Mouse (Mus musculus) megakaryocyte, embryonic 14.5 days (primary cell): ENCODE data around the gene Chd1l. TPM values are rescaled to one million over a fixed set of nuclear protein-coding genes. Genes with fewer than 3 reads are reported as not detected.

Experiments
- H3K27me3 ChIP-seq: replicated peaks from 2 replicates; pipeline ENCODE3; 2012; ENCODE audit warnings: inconsistent platforms
- H3K36me3 ChIP-seq: replicated peaks from 2 replicates; pipeline ENCODE3; 2012; ENCODE audit warnings: low read length, inconsistent platforms, mixed read lengths
- H3K4me1 ChIP-seq: 2 replicates; pipeline ENCODE4 v1.6.1; 2012; ENCODE audit warnings: inconsistent platforms
- H3K4me3 ChIP-seq: replicated peaks from 2 replicates; pipeline ENCODE3; 2012; ENCODE audit warnings: moderate library complexity, mild to moderate bottlenecking, inconsistent platforms
- H3K9me3 ChIP-seq: 2 replicates; pipeline ENCODE4 v1.6.1; 2012; ENCODE audit warnings: inconsistent platforms
- FLI1 ChIP-seq: IDR thresholded peaks from 2 replicates; pipeline ENCODE4 v1.6.1; 2012; ENCODE audit warnings: low read length, inconsistent platforms, mixed read lengths
- GATA1 ChIP-seq: IDR thresholded peaks from 3 replicates; pipeline ENCODE4 v1.6.1; 2012; ENCODE audit warnings: mixed read lengths, low read length, inconsistent platforms, borderline replicate concordance
- polyA plus RNA-seq: library from polyadenylated mRNA; stranded (reverse); fragments of >175 nt; gene quantifications from 2 replicates; pipeline ENCODE4 v1.2.3, GENCODE M21; 2012; ENCODE audit warnings: low replicate concordance; ENCODE audit not compliant: insufficient read depth

The Chd1l gene
- polyA plus RNA-seq, 1 experiment: 3.5 TPM

DNA sequence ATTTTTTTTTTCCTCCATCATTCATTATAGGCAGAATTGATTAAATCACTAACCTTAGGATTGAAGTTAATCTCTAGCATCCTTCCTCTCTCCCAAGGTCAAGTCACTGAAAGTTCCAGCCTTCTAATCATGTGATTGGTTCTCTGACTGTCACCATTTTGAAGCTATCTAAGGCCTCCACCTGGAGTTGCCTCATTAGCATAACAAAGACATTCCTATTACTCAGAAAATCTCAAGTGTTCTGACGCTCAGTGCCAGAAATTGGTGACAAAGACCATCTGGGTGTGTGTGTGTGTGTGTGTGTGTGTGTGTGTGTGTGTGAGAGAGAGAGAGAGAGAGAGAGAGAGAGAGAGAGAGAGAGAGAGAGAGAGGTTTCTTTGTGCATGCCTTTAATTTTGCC is 69.8 kb downstream of the Chd1l start:
- H3K4me3 ChIP-seq: no peak overlapping the region
- H3K4me1 ChIP-seq: no peaks in the 10 kb centered on the region
- no peaks in the 10 kb centered on the region for H3K27me3 ChIP-seq
- no peaks in the 10 kb centered on the region for H3K36me3 ChIP-seq
- H3K9me3 ChIP-seq: peaks cover 7% of the 10 kb centered on the region; the same call in 1 of the 2 replicates
- TF ChIP-seq FLI1 (no peak), GATA1 (no peak)

- H3K27me3 ChIP-seq: no peaks in the 10 kb centered on the region
- peaks cover 7% of the 10 kb centered on the region; the same call in 1 of the 2 replicates for H3K9me3 ChIP-seq
- no peak overlapping the region for H3K4me3 ChIP-seq
- no peaks in the 10 kb centered on the region for H3K4me1 ChIP-seq
- H3K36me3 ChIP-seq: no peaks in the 10 kb centered on the region
- TF ChIP-seq FLI1 (no peak), GATA1 (no peak)
Observed at GRCm38 (mm10) chr3:97538634-97539033, 71.4 kb downstream of the Chd1l start.

DNA sequence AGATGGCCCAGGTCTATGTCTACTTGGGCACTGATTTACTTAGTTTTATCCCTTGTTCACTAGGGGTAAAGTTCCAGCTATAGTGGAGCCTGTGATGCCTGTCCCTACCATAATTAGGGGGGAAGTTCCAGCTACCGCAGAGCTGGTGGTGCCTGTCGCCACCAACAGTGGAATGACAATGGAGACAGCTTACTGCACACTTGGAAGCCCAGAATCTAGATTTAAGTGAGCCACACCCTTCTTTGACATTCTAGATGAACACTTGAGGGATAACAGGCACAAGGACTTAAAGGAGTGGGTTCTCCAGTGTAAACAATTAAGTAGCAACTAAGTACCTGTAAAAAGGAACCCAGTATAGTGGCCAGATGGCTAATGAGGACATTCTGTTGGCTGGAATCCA is 73.0 kb downstream of the Chd1l start:
- H3K9me3 ChIP-seq: peaks cover 10% of the 10 kb centered on the region; the same call in 1 of the 2 replicates
- H3K27me3 ChIP-seq: no peaks in the 10 kb centered on the region
- H3K4me3 ChIP-seq: no peak overlapping the region
- no peak for TF ChIP-seq GATA1
- no peak for TF ChIP-seq FLI1
- H3K4me1 ChIP-seq: no peaks in the 10 kb centered on the region
- no peaks in the 10 kb centered on the region for H3K36me3 ChIP-seq

DNA sequence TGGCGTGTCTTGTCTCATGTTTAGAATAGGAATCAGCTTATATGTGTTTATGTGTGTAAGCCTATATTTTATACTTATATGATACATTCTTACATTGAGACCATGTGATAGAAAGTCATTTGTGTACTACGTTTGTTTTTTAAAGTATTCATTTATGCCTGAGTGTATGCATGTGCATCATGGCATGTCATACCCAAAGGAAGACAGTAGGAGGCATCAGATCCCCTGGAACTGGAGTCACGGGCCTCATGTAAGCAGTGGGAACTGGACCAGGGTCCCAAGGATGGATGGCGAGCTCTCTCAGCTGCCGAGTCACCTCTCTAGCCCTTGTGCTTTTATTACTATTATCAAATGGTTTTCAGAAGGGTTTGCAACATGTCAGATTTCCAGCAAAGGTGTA is 74.3 kb downstream of the Chd1l start:
- H3K9me3 ChIP-seq: peaks cover 12% of the 10 kb centered on the region; the same call in 1 of the 2 replicates
- TF ChIP-seq GATA1 (no peak), FLI1 (no peak)
- no peaks in the 10 kb centered on the region for H3K27me3 ChIP-seq
- no peak overlapping the region for H3K4me3 ChIP-seq
- H3K36me3 ChIP-seq: no peaks in the 10 kb centered on the region
- H3K4me1 ChIP-seq: no peaks in the 10 kb centered on the region

DNA sequence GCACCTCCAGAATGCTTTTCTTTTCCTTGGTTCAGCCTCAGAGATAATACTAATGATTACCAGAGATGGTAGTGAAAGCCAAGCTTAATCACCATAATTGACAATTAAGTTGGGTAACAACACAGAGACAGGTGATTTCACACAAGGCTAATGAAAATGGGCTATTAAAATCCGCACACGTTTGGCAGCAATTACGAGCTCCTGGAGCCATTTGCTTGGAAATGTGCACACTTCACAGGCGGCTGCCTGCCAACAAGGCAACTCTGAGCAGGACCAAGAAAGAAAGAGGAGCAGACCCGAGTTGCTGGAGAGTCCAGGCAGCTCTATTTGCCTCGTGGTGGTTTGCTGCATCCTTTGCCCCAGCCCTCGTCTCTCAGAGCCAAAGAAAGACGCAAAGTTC is 84.5 kb downstream of the Chd1l start:
- H3K9me3 ChIP-seq: peaks cover 37% of the 10 kb centered on the region
- no peak overlapping the region for H3K4me3 ChIP-seq
- TF ChIP-seq GATA1 (no peak), FLI1 (no peak)
- no peaks in the 10 kb centered on the region for H3K27me3 ChIP-seq
- no peaks in the 10 kb centered on the region for H3K4me1 ChIP-seq
- no peaks in the 10 kb centered on the region for H3K36me3 ChIP-seq

- no peaks in the 10 kb centered on the region for H3K27me3 ChIP-seq
- peaks cover 41% of the 10 kb centered on the region for H3K9me3 ChIP-seq
- no peaks in the 10 kb centered on the region for H3K36me3 ChIP-seq
- TF ChIP-seq GATA1 (no peak), FLI1 (no peak)
- H3K4me3 ChIP-seq: no peak overlapping the region
- H3K4me1 ChIP-seq: no peaks in the 10 kb centered on the region
Observed at GRCm38 (mm10) chr3:97524835-97525234, 85.2 kb downstream of the Chd1l start.

DNA sequence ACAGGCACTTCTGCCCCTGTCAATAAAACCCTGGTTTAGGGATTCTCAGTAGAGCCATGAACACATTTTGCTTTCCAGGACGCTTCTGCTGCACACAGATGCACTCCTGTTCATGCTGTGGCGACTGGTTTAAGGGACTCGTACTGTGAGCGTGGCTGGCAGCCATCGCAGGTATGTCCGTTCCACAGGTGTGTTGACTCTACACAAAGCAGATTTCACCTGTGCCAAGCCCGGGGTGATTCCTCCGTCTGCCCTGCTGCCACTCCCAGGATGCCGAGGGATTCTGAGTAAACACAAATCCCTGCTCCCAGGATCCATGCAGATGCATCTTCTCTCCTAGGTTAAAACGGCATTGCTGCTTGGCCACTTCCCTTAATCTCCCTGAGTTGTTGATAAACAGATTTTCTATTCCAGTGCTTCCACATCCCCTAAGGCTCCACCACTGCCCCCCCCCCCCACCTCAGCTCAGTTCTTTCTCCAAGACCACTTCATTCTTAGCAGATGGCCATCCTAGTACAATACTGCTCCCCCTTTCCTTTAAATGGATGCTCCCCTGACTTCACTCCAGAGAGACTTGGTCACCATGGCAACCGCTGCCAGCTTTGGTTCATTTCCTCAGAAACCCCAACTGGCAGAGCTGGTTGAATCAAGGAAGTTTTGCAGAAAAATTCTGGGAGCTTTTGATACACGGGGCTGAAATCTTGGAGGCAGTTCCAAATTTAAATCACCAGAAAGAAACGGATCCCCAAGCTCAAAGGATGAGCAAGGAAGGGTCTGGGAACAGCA is 87.9 kb downstream of the Chd1l start:
- Histone ChIP-seq H3K27me3 (no peaks in the 10 kb centered on the region), H3K9me3 (peaks cover 65% of the 10 kb centered on the region), H3K4me1 (no peaks in the 10 kb centered on the region), H3K4me3 (no peak overlapping the region), H3K36me3 (no peaks in the 10 kb centered on the region)
- TF ChIP-seq GATA1: no peak
- TF ChIP-seq FLI1: no peak

DNA sequence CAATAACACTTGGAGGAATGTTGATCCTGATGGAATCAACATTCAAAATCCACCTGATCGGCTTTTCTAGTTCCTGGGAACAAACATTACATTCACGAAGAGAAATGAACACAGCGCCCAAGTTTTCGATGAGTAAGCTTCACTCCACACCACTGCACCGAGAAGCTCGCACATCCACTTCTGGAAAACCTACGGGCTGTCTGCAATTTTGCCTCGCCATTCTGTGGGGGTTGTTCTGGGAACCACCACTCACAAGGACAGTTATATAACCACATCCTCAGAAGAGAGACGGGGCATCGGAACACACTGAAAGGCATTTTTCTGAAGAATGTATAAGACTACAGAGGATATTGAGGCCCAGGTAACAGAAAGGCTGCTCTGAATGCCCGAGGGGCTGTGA is 90.1 kb downstream of the Chd1l start:
- Histone ChIP-seq H3K27me3 (no peaks in the 10 kb centered on the region), H3K9me3 (peaks cover 74% of the 10 kb centered on the region), H3K4me1 (no peaks in the 10 kb centered on the region), H3K36me3 (no peaks in the 10 kb centered on the region), H3K4me3 (no peak overlapping the region)
- TF ChIP-seq FLI1: no peak
- no peak for TF ChIP-seq GATA1

- H3K9me3 ChIP-seq: peaks cover 51% of the 10 kb centered on the region
- no peak overlapping the region for H3K4me3 ChIP-seq
- TF ChIP-seq FLI1 (no peak), GATA1 (no peak)
- H3K36me3 ChIP-seq: no peaks in the 10 kb centered on the region
- no peaks in the 10 kb centered on the region for H3K27me3 ChIP-seq
- H3K4me1 ChIP-seq: no peaks in the 10 kb centered on the region
Observed at GRCm38 (mm10) chr3:97512296-97512695, 97.7 kb downstream of the Chd1l start.

Other genes with a start within 250 kb of the Chd1l start
- gene Olfr1402, start 188.2 kb downstream of the Chd1l start, polyA plus RNA-seq: 0.12 TPM in 1 of 2 replicates, not detected in the other
- 0.96 TPM in 1 of 2 replicates, not detected in the other for gene Fmo5, start 18.6 kb upstream of the Chd1l start, polyA plus RNA-seq
- gene Prkab2, start 48.0 kb upstream of the Chd1l start, polyA plus RNA-seq: 1.4 and 2.2 TPM in 2 replicates
- not detected in 2 replicates for gene Gm17651, start 64.5 kb upstream of the Chd1l start, polyA plus RNA-seq